Mouse (Mus musculus): ENCODE results near the gene Tecpr2. TPM values are rescaled to one million over a fixed set of nuclear protein-coding genes. Genes with fewer than 3 reads are reported as not detected.

Tecpr2 gene
- polyA plus RNA-seq, 1 experiment, result 3.1 TPM

DNA sequence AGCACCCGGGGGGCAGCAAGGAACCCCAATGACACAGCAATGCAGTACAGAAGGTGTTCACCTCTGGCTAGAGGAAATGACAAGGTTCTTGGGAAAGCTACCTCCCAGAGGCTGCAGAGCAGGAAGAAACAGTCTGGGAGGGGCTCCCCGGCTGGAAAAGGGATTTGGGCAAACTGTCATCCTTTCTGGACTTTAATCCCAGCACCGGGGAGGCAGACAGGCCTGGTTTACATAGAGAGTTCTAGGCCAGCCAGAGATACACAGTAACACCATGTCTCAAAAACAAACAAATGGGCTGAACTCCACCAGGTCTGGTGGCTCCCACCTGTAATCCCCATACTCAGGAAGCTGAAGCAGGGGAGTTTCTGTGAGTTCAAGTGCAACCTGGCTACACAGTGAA, 104.2 kb downstream of the Tecpr2 start:
- TF ChIP-seq GATA1 (IDR thresholded peaks at IDR 0.05; ENCODE audit: low read length), result no peak

DNA sequence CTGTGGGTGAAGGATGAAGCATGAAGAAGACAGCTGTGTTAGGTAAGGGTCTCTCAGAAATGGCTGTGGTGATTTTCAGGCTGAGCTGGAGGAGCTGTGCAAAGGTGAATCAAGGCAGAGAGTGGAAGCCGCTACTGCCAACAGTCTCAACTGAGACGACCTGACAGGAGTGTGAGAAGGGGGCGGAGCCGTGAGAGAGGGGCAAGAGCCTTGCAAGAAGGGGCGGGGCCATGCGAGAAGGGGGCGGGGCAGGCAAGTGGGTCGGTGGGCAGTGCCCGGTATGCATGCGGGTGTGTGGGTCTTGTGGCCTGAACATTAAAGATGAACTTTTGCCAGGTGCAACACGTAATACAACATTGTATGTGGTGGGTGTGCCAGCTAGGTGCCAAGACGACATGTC, 105.6 kb downstream of the Tecpr2 start:
- TF ChIP-seq GATA1 (IDR thresholded peaks at IDR 0.05; ENCODE audit: low read length), result no peak

GRCm38 (mm10) chr12:110998092-110998491, 109.0 kb downstream of the Tecpr2 start:
- TF ChIP-seq GATA1 (IDR thresholded peaks at IDR 0.05; ENCODE audit: low read length), result no peak

GRCm38 (mm10) chr12:110999820-111000219, 110.8 kb downstream of the Tecpr2 start:
- no peak for TF ChIP-seq GATA1 (IDR thresholded peaks at IDR 0.05; ENCODE audit: low read length)

DNA sequence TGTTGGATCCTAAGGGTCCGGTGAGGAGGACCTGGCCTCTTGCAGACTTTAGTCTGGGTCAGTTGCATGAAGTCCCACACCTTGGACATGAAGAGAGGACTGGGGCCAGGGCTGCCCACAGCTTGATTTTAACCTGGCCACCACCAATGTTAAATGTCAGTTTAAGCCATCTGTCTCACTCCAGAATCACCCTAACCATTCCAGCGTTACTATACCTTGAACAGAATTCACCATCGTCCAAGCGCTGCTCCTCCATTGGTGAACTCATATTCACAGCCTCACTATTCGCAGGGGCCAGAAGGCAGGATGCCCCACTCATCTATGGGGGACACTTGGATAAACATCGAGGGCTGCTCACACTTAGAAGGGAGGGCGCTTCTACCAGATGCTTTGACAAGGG, 111.9 kb downstream of the Tecpr2 start:
- TF ChIP-seq GATA1 (IDR thresholded peaks at IDR 0.05; ENCODE audit: low read length), result no peak

GRCm38 (mm10) chr12:111004142-111004541, 115.1 kb downstream of the Tecpr2 start:
- TF ChIP-seq GATA1 (IDR thresholded peaks at IDR 0.05; ENCODE audit: low read length), result no peak

DNA sequence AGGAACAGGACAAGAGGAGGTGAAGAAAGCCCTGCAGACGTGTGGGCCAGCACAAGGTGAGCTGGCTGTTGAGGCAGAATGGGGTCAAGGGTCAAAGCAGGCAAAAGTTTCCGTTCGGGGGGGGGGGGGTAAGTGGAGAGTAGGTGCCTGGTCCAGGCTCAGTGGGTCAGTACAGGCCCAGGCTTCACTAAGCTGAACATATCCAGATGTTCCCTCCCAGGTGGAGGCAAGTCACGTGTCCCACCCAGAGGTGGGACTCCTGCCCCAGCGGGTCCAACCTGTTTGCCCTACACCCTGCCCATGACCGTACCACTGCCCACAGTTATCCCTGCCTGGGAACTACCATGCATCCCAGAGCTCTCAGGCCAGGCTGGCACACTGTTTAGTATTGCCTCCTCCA, 116.7 kb downstream of the Tecpr2 start:
- TF ChIP-seq GATA1 (IDR thresholded peaks at IDR 0.05; ENCODE audit: low read length), result no peak

GRCm38 (mm10) chr12:111006339-111006738, 117.3 kb downstream of the Tecpr2 start:
- TF ChIP-seq GATA1 (IDR thresholded peaks at IDR 0.05; ENCODE audit: low read length), result no peak

DNA sequence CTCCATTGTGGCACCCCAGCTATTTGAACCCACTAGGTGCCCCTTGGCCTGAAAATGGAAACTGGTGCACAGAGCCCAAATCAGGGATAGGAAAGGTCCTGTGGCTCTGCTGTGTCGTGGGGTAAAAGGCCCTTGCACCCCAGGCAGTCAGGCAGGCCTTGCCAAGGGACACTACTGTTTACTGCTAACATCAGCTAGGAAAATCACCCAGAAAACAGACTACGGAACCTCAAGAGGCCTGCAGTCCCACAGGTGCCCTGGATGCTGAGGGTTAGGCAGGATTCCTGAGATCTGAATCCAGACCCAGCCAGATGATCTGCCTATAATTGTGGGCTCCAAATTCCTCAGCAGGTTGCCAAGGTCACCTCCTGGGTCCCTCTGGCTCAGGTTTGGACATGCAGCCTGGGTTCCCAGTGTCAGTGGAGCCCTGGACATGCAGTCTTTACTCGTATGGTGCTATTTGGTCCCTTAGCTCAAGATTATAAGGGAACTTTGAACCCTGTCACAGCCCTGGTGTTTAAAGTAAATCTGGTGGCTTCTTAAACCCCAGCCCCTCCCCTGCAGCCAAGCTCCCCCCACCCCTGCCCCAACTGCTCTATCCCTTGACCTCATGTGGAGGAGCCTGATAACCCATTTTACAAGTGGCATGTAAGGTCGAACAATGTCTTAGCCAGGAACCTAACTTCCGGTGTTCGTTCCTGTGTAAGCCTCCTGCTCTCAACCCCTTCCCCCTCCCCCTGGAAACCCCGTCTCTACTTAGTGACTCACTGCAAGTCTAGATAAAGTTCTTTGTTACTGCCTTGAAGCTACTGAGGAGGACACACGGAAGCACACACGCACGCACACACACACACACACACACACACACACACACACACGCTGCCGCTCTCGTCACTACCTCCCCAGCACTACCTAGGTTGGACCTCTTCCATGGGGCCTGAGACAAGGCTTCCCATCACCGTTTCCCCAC, 118.4 kb downstream of the Tecpr2 start:
- no peak for TF ChIP-seq GATA1 (IDR thresholded peaks at IDR 0.05; ENCODE audit: low read length)

- TF ChIP-seq GATA1 (IDR thresholded peaks at IDR 0.05; ENCODE audit: low read length), result no peak
Measured at GRCm38 (mm10) chr12:111008500-111009490, 119.7 kb downstream of the Tecpr2 start.

GRCm38 (mm10) chr12:111009615-111010257, 120.7 kb downstream of the Tecpr2 start:
- no peak for TF ChIP-seq GATA1 (IDR thresholded peaks at IDR 0.05; ENCODE audit: low read length)

DNA sequence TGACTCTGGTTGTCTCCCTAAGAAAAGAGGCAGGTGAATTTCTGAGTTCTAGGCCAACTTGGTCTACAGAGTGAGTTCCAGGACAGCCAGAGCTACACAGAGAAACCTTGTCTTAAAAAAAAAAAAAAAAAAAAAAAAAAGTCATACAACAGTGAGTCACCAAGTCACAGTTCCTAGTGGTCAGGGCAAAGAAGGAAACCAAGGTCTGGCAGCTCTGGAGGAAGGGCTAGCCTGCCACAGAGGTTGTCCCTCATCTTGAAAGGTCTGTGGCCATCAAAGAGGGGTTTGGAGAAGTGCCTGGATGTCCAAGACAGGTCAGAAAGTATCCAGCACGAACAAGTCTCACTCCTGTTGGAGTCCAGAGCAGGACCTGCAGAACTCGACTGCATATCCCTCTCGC, 127.7 kb downstream of the Tecpr2 start:
- TF ChIP-seq GATA1 (IDR thresholded peaks at IDR 0.05; ENCODE audit: low read length), result no peak

- no peak for TF ChIP-seq GATA1 (IDR thresholded peaks at IDR 0.05; ENCODE audit: low read length)
Measured at GRCm38 (mm10) chr12:111018068-111018467, 129.0 kb downstream of the Tecpr2 start.

DNA sequence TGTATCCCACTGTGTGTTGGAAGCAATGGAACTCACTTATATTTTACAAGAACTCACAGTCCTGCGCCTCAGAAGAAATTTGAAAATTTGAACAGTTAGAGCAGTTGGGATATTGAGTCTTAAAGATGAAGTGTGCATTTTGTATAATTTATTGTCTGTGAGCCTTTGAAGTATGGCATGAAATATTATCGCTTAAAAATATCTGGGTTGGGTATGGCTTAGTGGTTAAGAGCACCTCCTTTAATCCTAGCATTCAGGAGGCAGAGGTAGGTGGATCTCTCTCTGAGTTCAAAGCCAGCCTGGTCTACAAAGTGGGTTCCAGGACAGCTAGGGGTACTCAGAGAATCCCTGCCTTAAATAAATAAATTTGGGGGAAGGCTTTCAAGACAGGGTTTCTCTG, 130.0 kb downstream of the Tecpr2 start:
- no peak for TF ChIP-seq GATA1 (IDR thresholded peaks at IDR 0.05; ENCODE audit: low read length)

DNA sequence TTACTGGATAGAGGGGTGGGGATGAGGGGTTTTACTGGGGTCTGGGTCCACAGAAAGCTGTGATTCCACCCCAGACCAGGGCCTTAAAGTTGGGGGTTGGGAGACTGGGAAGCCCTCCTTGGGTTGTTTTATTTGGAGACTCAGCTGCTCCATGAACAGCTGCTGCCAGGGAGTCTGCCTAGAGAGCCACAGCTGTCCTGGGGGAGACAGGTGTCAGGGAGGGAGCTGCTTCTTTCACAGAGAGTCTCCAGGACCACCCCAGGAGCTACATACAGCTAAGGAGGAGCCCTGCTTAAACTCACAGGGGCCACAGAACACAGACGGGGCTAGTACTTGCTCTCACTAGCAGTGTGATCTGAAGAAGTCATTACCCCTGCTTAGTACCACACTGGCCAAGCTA, 132.1 kb downstream of the Tecpr2 start:
- TF ChIP-seq GATA1 (IDR thresholded peaks at IDR 0.05; ENCODE audit: low read length), result no peak

Measured in G1E-ER4 (cell line).